Mouse (Mus musculus) gastrocnemius, postnatal 25 days (tissue): ENCODE data around the gene Ces2h. TPM values are rescaled to one million over a fixed set of nuclear protein-coding genes. Genes with fewer than 3 reads are reported as not detected.

Experiments
- total RNA-seq, 2 experiments: library from RNA; stranded (reverse); gene quantifications; 1 replicate in 1 of 2; 2 replicates in 1 of 2; pipeline ENCODE4 v1.2.3; 2021

The Ces2h gene
- total RNA-seq, 2 experiments from 2014 or later = not detected

Other genes with a start within 250 kb of the Ces2h start
- not detected for gene Ces2b, start 169.3 kb upstream of the Ces2h start, total RNA-seq
- gene Ces2c, start 153.8 kb upstream of the Ces2h start, total RNA-seq = under 1 TPM; 0.29 to 0.84 TPM
- under 1 TPM in 1 of 2 experiments, not detected in 1; 0.11 TPM for gene Ces2e, start 74.6 kb upstream of the Ces2h start, total RNA-seq
- not detected for gene Ces2f, start 53.5 kb upstream of the Ces2h start, total RNA-seq
- 1 to 10 TPM in 1 of 2 experiments, under 1 TPM in 1; 0.38 to 1.3 TPM for gene Ces2g, start 39.1 kb upstream of the Ces2h start, total RNA-seq
- gene Ces3a, start 47.7 kb downstream of the Ces2h start, total RNA-seq = not detected
- gene Ces3b, start 82.9 kb downstream of the Ces2h start, total RNA-seq = not detected
- not detected for gene Ces4a, start 130.9 kb downstream of the Ces2h start, total RNA-seq
- gene Cbfb, start 169.8 kb downstream of the Ces2h start, total RNA-seq = 10 to 100 TPM; 42.1 to 42.2 TPM
- 10 to 100 TPM; 13.5 to 24.2 TPM for gene D230025D16Rik, start 224.3 kb downstream of the Ces2h start, total RNA-seq